Mouse (Mus musculus): Measurements from ENCODE around the gene Usp16. TPM values are rescaled to one million over a fixed set of nuclear protein-coding genes. Genes with fewer than 3 reads are reported as not detected.

The Usp16 gene
- total RNA-seq, 1 experiment, result 51.0 TPM

DNA sequence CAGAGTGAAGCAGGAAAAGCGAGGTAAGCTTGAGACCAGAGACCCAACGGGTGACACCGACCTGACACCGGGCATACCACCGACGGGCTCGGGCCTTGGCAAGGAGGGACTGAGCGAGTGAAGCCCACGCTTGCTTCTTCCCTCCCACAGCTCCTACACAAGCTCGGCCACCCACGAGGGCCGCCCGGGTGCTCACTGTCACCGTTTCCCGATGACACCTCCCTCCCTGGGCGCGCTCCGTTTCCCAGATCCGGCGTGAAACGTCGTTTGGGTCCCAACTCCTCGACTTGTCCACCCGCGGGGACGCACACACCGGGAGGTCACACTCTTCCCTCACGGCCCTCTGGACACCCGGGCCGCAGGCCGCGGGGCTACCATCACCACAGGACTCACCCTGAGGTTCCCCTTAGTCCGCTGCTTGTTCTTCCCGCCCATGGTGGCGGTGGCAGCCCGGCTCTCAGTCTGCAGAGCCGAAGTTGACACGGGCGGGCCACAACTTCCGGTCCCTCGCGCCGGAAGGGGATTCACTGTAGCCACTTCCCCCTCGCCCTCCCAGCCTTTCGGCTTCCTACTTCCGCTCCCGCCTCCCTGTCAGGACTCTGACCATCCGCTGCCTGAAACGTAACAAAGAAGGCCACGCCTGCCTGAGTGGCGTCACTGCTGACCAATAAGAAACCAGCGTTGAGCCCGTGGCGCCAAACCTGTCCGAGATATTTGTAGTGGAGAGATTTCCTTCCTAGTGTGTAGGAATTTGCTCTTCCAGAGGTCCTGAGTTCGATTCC lies 22.3 kb upstream of the Usp16 start, which contains the start of gene Ltn1:
Gene Ltn1 (minus strand): TSS at position 580 of the 782 bp plus-strand sequence.
- no peaks in the 10 kb centered on the region for H3K9me3 ChIP-seq (ENCODE audit: control insufficient read depth, insufficient read depth, low read depth, low read length)
- peak within 1 kb of the TSS; percentile 4; the same call in 1 of the 2 replicates for H3K27ac ChIP-seq (ENCODE audit: insufficient read depth, low read depth, low read length, poor library complexity, severe bottlenecking)
- peak; percentile 91 for TF ChIP-seq CHD2 (IDR thresholded peaks at IDR 0.05; ENCODE audit: low read depth, low read length)
- TF ChIP-seq HCFC1 (IDR thresholded peaks at IDR 0.05; ENCODE audit: borderline replicate concordance, insufficient read depth, low read length), result no peak
- no peaks in the 10 kb centered on the region for H3K36me3 ChIP-seq (ENCODE audit: control insufficient read depth, insufficient read depth, low read length, poor library complexity, severe bottlenecking)
- DNase-seq (ENCODE audit: low read depth, low spot score), result peak; percentile 97
- peak within 1 kb of the TSS; percentile 78 for H3K9ac ChIP-seq (ENCODE audit: insufficient read depth, low read depth, low read length, poor library complexity, severe bottlenecking)
- in situ Hi-C loops (cut with MboI; ENCODE audit: low sequenced_read_pairs in 2 of 2, unreplicated experiment in 2 of 2), result no loop called here
- H3K4me3 ChIP-seq (ENCODE audit: insufficient read depth in 1 of 2, low read depth in 1 of 2, low read length in 2 of 2, poor library complexity in 1 of 2, severe bottlenecking in 1 of 2), result peak within 1 kb of the TSS; percentile 84 to 99
- H3K4me1 ChIP-seq (ENCODE audit: control insufficient read depth in 2 of 2, insufficient read depth in 2 of 2, low read length in 2 of 2, poor library complexity in 1 of 2), result peaks cover 2 to 8% of the 10 kb centered on the region in 2 experiments; a peak in 3 of 4 replicates

DNA sequence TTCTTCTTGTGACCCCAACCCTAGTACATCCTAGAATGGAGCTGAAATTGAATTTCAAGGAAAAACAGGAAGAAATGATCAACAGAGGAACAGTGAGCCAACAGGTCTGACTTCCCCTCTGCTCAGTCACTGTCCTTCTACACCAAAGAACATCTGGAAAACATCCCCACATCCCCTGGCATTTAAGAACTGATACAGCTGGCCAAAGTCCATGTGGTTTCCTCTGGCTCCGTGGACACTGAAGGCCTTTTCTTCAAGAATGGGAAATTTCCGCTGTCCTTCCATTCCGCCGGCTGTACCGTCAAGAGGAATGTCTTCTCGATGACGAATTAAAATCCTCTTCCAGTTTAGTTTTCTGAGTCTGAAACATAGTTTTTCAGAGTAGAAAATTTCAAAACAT lies 20.2 kb upstream of the Usp16 start:
- H3K36me3 ChIP-seq (ENCODE audit: control insufficient read depth, insufficient read depth, low read length, poor library complexity, severe bottlenecking), result no peaks in the 10 kb centered on the region
- no peak for TF ChIP-seq ZNF384 (IDR thresholded peaks at IDR 0.05; ENCODE audit: low read depth, low read length)
- no peak for TF ChIP-seq MAFK (IDR thresholded peaks at IDR 0.05; ENCODE audit: insufficient read depth, low read depth, low read length)
- TF ChIP-seq CHD2 (IDR thresholded peaks at IDR 0.05; ENCODE audit: low read depth, low read length), result no peak
- TF ChIP-seq ZC3H11A (IDR thresholded peaks at IDR 0.05; ENCODE audit: borderline replicate concordance, low read depth, low read length), result no peak
- TF ChIP-seq HCFC1 (IDR thresholded peaks at IDR 0.05; ENCODE audit: borderline replicate concordance, insufficient read depth, low read length), result no peak
- H3K9ac ChIP-seq (ENCODE audit: insufficient read depth, low read depth, low read length, poor library complexity, severe bottlenecking), result no peak overlapping the region
- H3K4me3 ChIP-seq (ENCODE audit: insufficient read depth in 1 of 2, low read depth in 1 of 2, low read length in 2 of 2, poor library complexity in 1 of 2, severe bottlenecking in 1 of 2), result no peak overlapping the region
- DNase-seq (ENCODE audit: low read depth, low spot score), result no peak
- peaks cover 2 to 10% of the 10 kb centered on the region in 2 experiments; a peak in 3 of 4 replicates for H3K4me1 ChIP-seq (ENCODE audit: control insufficient read depth in 2 of 2, insufficient read depth in 2 of 2, low read length in 2 of 2, poor library complexity in 1 of 2)
- no peaks in the 10 kb centered on the region for H3K9me3 ChIP-seq (ENCODE audit: control insufficient read depth, insufficient read depth, low read depth, low read length)
- in situ Hi-C loops (cut with MboI; ENCODE audit: low sequenced_read_pairs in 2 of 2, unreplicated experiment in 2 of 2), result no loop called here
- no peak overlapping the region for H3K27ac ChIP-seq (ENCODE audit: insufficient read depth, low read depth, low read length, poor library complexity, severe bottlenecking)

DNA sequence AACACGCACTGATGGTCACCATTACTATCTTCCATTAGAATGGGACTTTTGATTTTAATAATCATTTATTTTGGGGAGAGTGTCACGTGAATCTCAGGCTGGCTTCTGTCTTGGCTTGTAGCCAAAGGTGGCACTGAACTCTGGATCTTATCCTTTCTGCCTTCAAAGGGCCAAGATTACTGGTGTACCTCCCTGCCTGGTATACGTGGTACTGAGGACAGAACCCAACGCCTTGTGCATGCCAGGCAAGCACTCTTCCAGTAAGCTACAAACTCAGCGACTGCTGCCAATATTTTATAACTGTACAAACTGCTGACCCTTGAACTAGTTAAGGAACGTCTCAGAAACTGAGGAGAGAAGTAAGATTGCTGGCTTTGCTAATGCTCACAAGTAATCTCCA lies 19.6 kb upstream of the Usp16 start:
- no peak overlapping the region for H3K9ac ChIP-seq (ENCODE audit: insufficient read depth, low read depth, low read length, poor library complexity, severe bottlenecking)
- no peak overlapping the region for H3K27ac ChIP-seq (ENCODE audit: insufficient read depth, low read depth, low read length, poor library complexity, severe bottlenecking)
- H3K4me1 ChIP-seq (ENCODE audit: control insufficient read depth in 2 of 2, insufficient read depth in 2 of 2, low read length in 2 of 2, poor library complexity in 1 of 2), result peaks cover 2 to 10% of the 10 kb centered on the region in 2 experiments; a peak in 3 of 4 replicates
- no peaks in the 10 kb centered on the region for H3K36me3 ChIP-seq (ENCODE audit: control insufficient read depth, insufficient read depth, low read length, poor library complexity, severe bottlenecking)
- H3K4me3 ChIP-seq (ENCODE audit: insufficient read depth in 1 of 2, low read depth in 1 of 2, low read length in 2 of 2, poor library complexity in 1 of 2, severe bottlenecking in 1 of 2), result no peak overlapping the region
- in situ Hi-C loops (cut with MboI; ENCODE audit: low sequenced_read_pairs in 2 of 2, unreplicated experiment in 2 of 2), result no loop called here
- no peak for DNase-seq (ENCODE audit: low read depth, low spot score)
- no peaks in the 10 kb centered on the region for H3K9me3 ChIP-seq (ENCODE audit: control insufficient read depth, insufficient read depth, low read depth, low read length)
- TF ChIP-seq MAFK (IDR thresholded peaks at IDR 0.05; ENCODE audit: insufficient read depth, low read depth, low read length), result no peak
- TF ChIP-seq HCFC1 (IDR thresholded peaks at IDR 0.05; ENCODE audit: borderline replicate concordance, insufficient read depth, low read length), result no peak
- no peak for TF ChIP-seq ZNF384 (IDR thresholded peaks at IDR 0.05; ENCODE audit: low read depth, low read length)
- no peak for TF ChIP-seq CHD2 (IDR thresholded peaks at IDR 0.05; ENCODE audit: low read depth, low read length)
- TF ChIP-seq ZC3H11A (IDR thresholded peaks at IDR 0.05; ENCODE audit: borderline replicate concordance, low read depth, low read length), result no peak

DNA sequence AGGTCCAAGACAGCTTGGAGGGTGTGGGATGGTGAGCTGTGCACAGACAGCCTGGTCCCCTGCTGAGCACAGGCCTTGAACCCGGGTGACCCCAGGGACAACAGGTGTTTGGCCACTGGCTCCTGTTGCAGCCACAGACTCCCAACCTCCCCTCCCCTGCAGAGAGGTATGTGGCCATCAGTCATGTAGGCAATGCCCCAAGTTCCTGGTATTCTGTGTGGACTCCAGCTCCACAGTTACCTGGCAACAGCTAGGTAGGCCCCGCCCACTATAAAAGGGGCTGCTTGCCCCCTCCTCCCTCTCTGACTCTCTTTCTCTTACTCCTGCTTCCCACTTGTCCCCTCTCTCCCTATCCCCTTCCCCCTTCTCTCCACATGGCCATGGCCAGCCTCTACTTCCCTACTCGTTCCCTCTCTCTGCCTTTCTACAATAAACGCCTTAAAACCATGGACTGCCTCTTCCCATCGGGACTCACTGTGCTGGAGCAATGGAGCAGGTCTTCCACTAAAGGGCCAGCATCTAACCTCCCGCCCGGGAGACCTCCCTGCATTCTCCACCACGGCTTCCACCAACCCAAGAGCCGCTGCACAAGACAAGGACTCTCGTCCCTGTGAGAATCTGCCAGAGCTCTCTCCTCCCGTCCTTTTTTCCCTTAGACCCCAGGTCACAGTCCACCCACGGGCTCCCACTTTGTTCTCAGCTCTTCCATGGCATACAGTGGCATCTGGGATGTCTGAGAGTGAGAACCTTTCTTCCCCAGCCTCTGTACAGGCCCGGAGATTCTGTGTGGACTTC lies 18.9 kb upstream of the Usp16 start:
- peaks cover 2 to 10% of the 10 kb centered on the region in 2 experiments; a peak in 3 of 4 replicates for H3K4me1 ChIP-seq (ENCODE audit: control insufficient read depth in 2 of 2, insufficient read depth in 2 of 2, low read length in 2 of 2, poor library complexity in 1 of 2)
- DNase-seq (ENCODE audit: low read depth, low spot score), result peak; percentile 52
- peak overlapping the region; percentile 1; the same call in 1 of the 2 replicates for H3K9ac ChIP-seq (ENCODE audit: insufficient read depth, low read depth, low read length, poor library complexity, severe bottlenecking)
- H3K4me3 ChIP-seq (ENCODE audit: insufficient read depth in 1 of 2, low read depth in 1 of 2, low read length in 2 of 2, poor library complexity in 1 of 2, severe bottlenecking in 1 of 2), result peak overlapping the region; percentile 1 to 49
- H3K9me3 ChIP-seq (ENCODE audit: control insufficient read depth, insufficient read depth, low read depth, low read length), result no peaks in the 10 kb centered on the region
- no peaks in the 10 kb centered on the region for H3K36me3 ChIP-seq (ENCODE audit: control insufficient read depth, insufficient read depth, low read length, poor library complexity, severe bottlenecking)
- H3K27ac ChIP-seq (ENCODE audit: insufficient read depth, low read depth, low read length, poor library complexity, severe bottlenecking), result no peak overlapping the region
- in situ Hi-C loops (cut with MboI; ENCODE audit: low sequenced_read_pairs in 2 of 2, unreplicated experiment in 2 of 2), result no loop called here
- TF ChIP-seq ZNF384 (IDR thresholded peaks at IDR 0.05; ENCODE audit: low read depth, low read length) (no peak), CHD2 (IDR thresholded peaks at IDR 0.05; ENCODE audit: low read depth, low read length) (no peak)
